Mouse (Mus musculus) kidney, embryonic 16.5 days (tissue): ENCODE measurements around the gene Junb. TPM values are rescaled to one million over a fixed set of nuclear protein-coding genes. Genes with fewer than 3 reads are reported as not detected.

Experiments used
- ATAC-seq: fragments of 200-750 bp; cut with Nextera tagmentation; 2 replicates; pipeline ENCODE4 v1.8.0; 2017; ENCODE audit warnings: moderate TSS enrichment; ENCODE audit not compliant: low FRiP score, low TSS enrichment
- H3K27ac ChIP-seq: fragments of 300-500 bp; sonication (generic); 2 replicates; pipeline ENCODE4 v1.5.1; 2014; ENCODE audit warnings: low read length
- H3K27me3 ChIP-seq: fragments of 300-500 bp; sonication (generic); 2 replicates; pipeline ENCODE4 v1.6.1; 2014; ENCODE audit warnings: low read length, control low read depth, mixed read lengths; ENCODE audit not compliant: insufficient read depth
- H3K36me3 ChIP-seq: fragments of 300-500 bp; sonication (generic); 2 replicates; pipeline ENCODE4 v1.6.1; 2014; ENCODE audit warnings: low read length, control low read depth, mixed read lengths; ENCODE audit not compliant: insufficient read depth
- H3K4me1 ChIP-seq: fragments of 300-500 bp; sonication (generic); 2 replicates; pipeline ENCODE4 v1.6.1; 2014; ENCODE audit warnings: low read length, control low read depth, mixed read lengths; ENCODE audit not compliant: insufficient read depth
- H3K4me2 ChIP-seq: fragments of 300-500 bp; sonication (generic); replicated peaks from 2 replicates; pipeline ENCODE4 v1.6.1; 2014; ENCODE audit warnings: low read depth, low read length
- H3K4me3 ChIP-seq: fragments of 300-500 bp; sonication (generic); 2 replicates; pipeline ENCODE4 v1.5.1; 2014; ENCODE audit warnings: mild to moderate bottlenecking, low read length
- H3K9ac ChIP-seq: fragments of 300-500 bp; sonication (generic); replicated peaks from 2 replicates; pipeline ENCODE4 v1.6.1; 2014; ENCODE audit warnings: low read length
- H3K9me3 ChIP-seq: fragments of 300-500 bp; sonication (generic); 2 replicates; pipeline ENCODE4 v1.6.1; 2016; ENCODE audit warnings: low read length, control low read depth
- WGBS: fragments of 180-500 bp; shearing (Covaris S2); extraction: QIAGEN DNeasy Blood & Tissue Kit; methylation state at CpG from one replicate; pipeline ENCODE4 v1.1.7; 2014; 5-methylcytosine and 5-hydroxymethylcytosine counted together
- microRNA-seq: library from miRNA; unstranded; fragments of <30 nt; microRNA quantifications from one replicate; pipeline ENCODE4, GENCODE M21; 2016
- polyA plus RNA-seq: library from polyadenylated mRNA; unstranded; fragments of >200 nt; fragmentation: Nextera tagmentation; extraction: Ambion mirVana; gene quantifications from 2 replicates; pipeline ENCODE4 v1.2.1, GENCODE M21; 2015

Junb gene
- polyA plus RNA-seq, 1 experiment from 2014 or later = 11.7 TPM

GRCm38 (mm10) chr8:84933767-84934559, 44.6 kb downstream of the Junb start:
- WGBS = 72% methylated on average over 16 of the region's 16 CpGs
- Histone ChIP-seq H3K27me3 (peaks cover 76% of the 10 kb centered on the region), H3K9me3 (no peaks in the 10 kb centered on the region), H3K4me1 (peaks cover 20% of the 10 kb centered on the region), H3K9ac (no peak overlapping the region), H3K4me3 (no peak overlapping the region), H3K27ac (no peak overlapping the region), H3K4me2 (no peak overlapping the region), H3K36me3 (no peaks in the 10 kb centered on the region)
- no peak for ATAC-seq

GRCm38 (mm10) chr8:84930582-84930981, 47.9 kb downstream of the Junb start:
- H3K27me3 ChIP-seq = peaks cover 49% of the 10 kb centered on the region
- no peaks in the 10 kb centered on the region for H3K36me3 ChIP-seq
- H3K4me3 ChIP-seq = no peak overlapping the region
- H3K9ac ChIP-seq = no peak overlapping the region
- 75% methylated on average over 13 of the region's 13 CpGs for WGBS
- H3K4me2 ChIP-seq = no peak overlapping the region
- no peaks in the 10 kb centered on the region for H3K9me3 ChIP-seq
- H3K27ac ChIP-seq = no peak overlapping the region
- ATAC-seq = no peak
- H3K4me1 ChIP-seq = peaks cover 15% of the 10 kb centered on the region

- Histone ChIP-seq H3K27me3 (peaks cover 30% of the 10 kb centered on the region), H3K9me3 (no peaks in the 10 kb centered on the region), H3K4me1 (peaks cover 9% of the 10 kb centered on the region), H3K27ac (no peak overlapping the region), H3K36me3 (no peaks in the 10 kb centered on the region), H3K4me3 (peak overlapping the region; percentile 42), H3K9ac (no peak overlapping the region), H3K4me2 (peak overlapping the region; percentile 68)
- WGBS = 3% methylated on average over 46 of the region's 52 CpGs
- ATAC-seq = peak; percentile 81
Observed at GRCm38 (mm10) chr8:84928456-84929306, 49.8 kb downstream of the Junb start.

GRCm38 (mm10) chr8:84927513-84927912, 51.0 kb downstream of the Junb start:
- peaks cover 9% of the 10 kb centered on the region for H3K4me1 ChIP-seq
- H3K9ac ChIP-seq = no peak overlapping the region
- H3K4me2 ChIP-seq = no peak overlapping the region
- no peak overlapping the region for H3K27ac ChIP-seq
- H3K9me3 ChIP-seq = no peaks in the 10 kb centered on the region
- 81% methylated on average over 1 of the region's 1 CpGs for WGBS
- no peaks in the 10 kb centered on the region for H3K36me3 ChIP-seq
- no peak for ATAC-seq
- no peak overlapping the region for H3K4me3 ChIP-seq
- peaks cover 29% of the 10 kb centered on the region for H3K27me3 ChIP-seq

- peaks cover 9% of the 10 kb centered on the region for H3K4me1 ChIP-seq
- peaks cover 19% of the 10 kb centered on the region for H3K27me3 ChIP-seq
- no peaks in the 10 kb centered on the region for H3K9me3 ChIP-seq
- no peak overlapping the region for H3K9ac ChIP-seq
- ATAC-seq = no peak
- H3K4me3 ChIP-seq = no peak overlapping the region
- H3K27ac ChIP-seq = no peak overlapping the region
- 64% methylated on average over 7 of the region's 7 CpGs for WGBS
- no peak overlapping the region for H3K4me2 ChIP-seq
- H3K36me3 ChIP-seq = no peaks in the 10 kb centered on the region
Observed at GRCm38 (mm10) chr8:84925557-84925956, 53.0 kb downstream of the Junb start.

Small RNAs within 50 kb of the gene (microRNA-seq; reads per million reads assigned to microRNA genes)
- not detected for gene Gm24197

Other genes starting within 250 kb of the Junb start
- 14.8 and 15.9 TPM in 2 replicates for gene Nfix, start 178.4 kb downstream of the Junb start, polyA plus RNA-seq
- gene Dand5, start 155.9 kb downstream of the Junb start, polyA plus RNA-seq = 6.6 and 9.0 TPM in 2 replicates
- 49.7 and 51.6 TPM in 2 replicates for gene Gadd45gip1, start 147.2 kb downstream of the Junb start, polyA plus RNA-seq
- 109 and 114 TPM in 2 replicates for gene Rad23a, start 138.1 kb downstream of the Junb start, polyA plus RNA-seq
- 1,143 and 1,180 TPM in 2 replicates for gene Calr, start 131.8 kb downstream of the Junb start, polyA plus RNA-seq
- 110 and 120 TPM in 2 replicates for gene Farsa, start 121.7 kb downstream of the Junb start, polyA plus RNA-seq
- gene Syce2, start 106.6 kb downstream of the Junb start, polyA plus RNA-seq = 60.7 and 61.3 TPM in 2 replicates
- gene Gcdh, start 84.8 kb downstream of the Junb start, polyA plus RNA-seq = 61.2 and 70.4 TPM in 2 replicates
- gene Klf1, start 76.8 kb downstream of the Junb start, polyA plus RNA-seq = 2.4 and 2.8 TPM in 2 replicates
- gene Dnase2a, start 70.2 kb downstream of the Junb start, polyA plus RNA-seq = 10.2 and 10.6 TPM in 2 replicates
- gene Mast1, start 41.4 kb downstream of the Junb start, polyA plus RNA-seq = 0.34 and 0.54 TPM in 2 replicates
- 0.19 and 0.30 TPM in 2 replicates for gene Rtbdn, start 31.7 kb downstream of the Junb start, polyA plus RNA-seq
- not detected in 2 replicates for gene Gm49661, start 9.3 kb downstream of the Junb start, polyA plus RNA-seq
- 810 and 819 TPM in 2 replicates for gene Prdx2, start 9.1 kb downstream of the Junb start, polyA plus RNA-seq
- gene Rnaseh2a, start 9.0 kb downstream of the Junb start, polyA plus RNA-seq = 137 and 138 TPM in 2 replicates
- 34.8 and 35.2 TPM in 2 replicates for gene Hook2, start 11.9 kb upstream of the Junb start, polyA plus RNA-seq
- gene Best2, start 35.8 kb upstream of the Junb start, polyA plus RNA-seq = not detected in 2 replicates
- gene Asna1, start 46.6 kb upstream of the Junb start, polyA plus RNA-seq = 150 and 154 TPM in 2 replicates
- 93.3 and 104 TPM in 2 replicates for gene Trir, start 48.1 kb upstream of the Junb start, polyA plus RNA-seq
- 27.5 and 28.4 TPM in 2 replicates for gene Tnpo2, start 58.2 kb upstream of the Junb start, polyA plus RNA-seq
- gene Fbxw9, start 81.3 kb upstream of the Junb start, polyA plus RNA-seq = 34.6 and 37.3 TPM in 2 replicates
- gene Gm5741, start 89.3 kb upstream of the Junb start, polyA plus RNA-seq = 0.62 and 0.92 TPM in 2 replicates
- 60.6 and 70.5 TPM in 2 replicates for gene Dhps, start 93.0 kb upstream of the Junb start, polyA plus RNA-seq
- gene Wdr83os, start 102.0 kb upstream of the Junb start, polyA plus RNA-seq = 141 TPM in 2 replicates
- 53.0 and 54.8 TPM in 2 replicates for gene Wdr83, start 102.6 kb upstream of the Junb start, polyA plus RNA-seq
- 46.9 and 53.6 TPM in 2 replicates for gene Man2b1, start 104.6 kb upstream of the Junb start, polyA plus RNA-seq
- gene Zfp791, start 144.4 kb upstream of the Junb start, polyA plus RNA-seq = 2.7 and 3.8 TPM in 2 replicates
- not detected in 2 replicates for gene Cks1brt, start 173.2 kb upstream of the Junb start, polyA plus RNA-seq
- gene Olfr371, start 247.3 kb upstream of the Junb start, polyA plus RNA-seq = not detected in 2 replicates